Mouse (Mus musculus): Measurements from ENCODE around the gene Nrsn2.

GRCm38 (mm10) chr2:152324842-152325241, 51.6 kb downstream of the Nrsn2 start:
- TF ChIP-seq CTCF (conservative IDR thresholded peaks at IDR 0.05 in 1 of 2, IDR thresholded peaks at IDR 0.05 in 1 of 2; ENCODE audit: low read depth in 2 of 2, low read length in 2 of 2): no peak
- TF ChIP-seq EP300 (IDR thresholded peaks at IDR 0.05; ENCODE audit: low read length): no peak
- TF ChIP-seq ZNF384 (IDR thresholded peaks at IDR 0.05; ENCODE audit: low read depth, low read length): no peak
